ENCODE assay signal across 8 mouse cellular contexts in genomic region chr5:88791256-88792245, GRCm38 (mm10). TPM values are rescaled to one million over a fixed set of nuclear protein-coding genes. Genes with fewer than 3 reads are reported as not detected.
DNase-seq lines count a peak whose midpoint lies in the region; ATAC-seq and TF ChIP-seq lines count a peak whose summit lies in the region.

No protein-coding gene starts in this region.

- H3K27me3 ChIP-seq in ES-Bruce4 (ENCODE audit: control insufficient read depth, insufficient read depth, low read length, poor library complexity, severe bottlenecking), result no peaks in the 10 kb centered on the region
- no peaks in the 10 kb centered on the region for H3K27me3 ChIP-seq in forebrain, embryonic 16.5 days (replicated peaks; ENCODE audit: control insufficient read depth, insufficient read depth, low read length)
- H3K27me3 ChIP-seq in kidney, adult 2 months (replicated peaks; ENCODE audit: control insufficient read depth, insufficient read depth, low read length), result no peaks in the 10 kb centered on the region
- H3K27me3 ChIP-seq in neural tube, embryonic 15.5 days (replicated peaks), result no peaks in the 10 kb centered on the region

- no peak for TF ChIP-seq EP300 in ES-Bruce4 (IDR thresholded peaks at IDR 0.05; ENCODE audit: insufficient read depth, low read depth, low read length)

- H3K9ac ChIP-seq in ES-Bruce4 (ENCODE audit: low read depth, poor library complexity, severe bottlenecking), result no peak overlapping the region
- no peak overlapping the region for H3K9ac ChIP-seq in forebrain, embryonic 16.5 days (replicated peaks; ENCODE audit: low read depth, low read length)
- H3K9ac ChIP-seq in neural tube, embryonic 15.5 days (replicated peaks), result no peak overlapping the region

- peak; percentile 65 for ATAC-seq in forebrain, embryonic 16.5 days
- peak; percentile 57; the same call in 1 of the 2 replicates for ATAC-seq in neural tube, embryonic 15.5 days (ENCODE audit: low FRiP score)

- H3K36me3 ChIP-seq in ES-Bruce4 (ENCODE audit: control insufficient read depth, insufficient read depth, low read length, poor library complexity, severe bottlenecking), result no peaks in the 10 kb centered on the region
- H3K36me3 ChIP-seq in forebrain, embryonic 16.5 days (ENCODE audit: control insufficient read depth, insufficient read depth), result no peaks in the 10 kb centered on the region
- no peaks in the 10 kb centered on the region for H3K36me3 ChIP-seq in kidney, adult 2 months (ENCODE audit: control insufficient read depth, insufficient read depth, low read length)
- no peaks in the 10 kb centered on the region for H3K36me3 ChIP-seq in neural tube, embryonic 15.5 days

- no peaks in the 10 kb centered on the region for H3K9me3 ChIP-seq in ES-Bruce4 (replicated peaks; ENCODE audit: control insufficient read depth, insufficient read depth, low read length, poor library complexity, severe bottlenecking)
- no peaks in the 10 kb centered on the region for H3K9me3 ChIP-seq in forebrain, embryonic 16.5 days (ENCODE audit: control insufficient read depth, low read length)
- H3K9me3 ChIP-seq in neural tube, embryonic 15.5 days (replicated peaks), result no peaks in the 10 kb centered on the region

- TF ChIP-seq POLR2A in ES-Bruce4 (IDR thresholded peaks at IDR 0.05; ENCODE audit: insufficient read depth, low read length), result no peak
- TF ChIP-seq POLR2A in kidney, adult 2 months (IDR thresholded peaks at IDR 0.05; ENCODE audit: low read depth, low read length), result no peak
- no peak for TF ChIP-seq POLR2A in lung, adult 2 months (IDR thresholded peaks at IDR 0.05; ENCODE audit: borderline replicate concordance, extremely low read depth, low read depth, low read length)

- H3K4me1 ChIP-seq in ES-Bruce4 (ENCODE audit: control insufficient read depth, insufficient read depth, low read length), result no peaks in the 10 kb centered on the region
- H3K4me1 ChIP-seq in forebrain, embryonic 16.5 days (replicated peaks; ENCODE audit: control insufficient read depth, insufficient read depth, low read length), result 0 out of 2 replicates have a peak, but pooled peaks cover 2% of the 10 kb centered on the region
- peaks cover 2% of the 10 kb centered on the region; the same call in 1 of the 2 replicates for H3K4me1 ChIP-seq in kidney, adult 2 months (ENCODE audit: control insufficient read depth, insufficient read depth, low read length)
- H3K4me1 ChIP-seq in lung, adult 2 months (ENCODE audit: control insufficient read depth, insufficient read depth, low read length), result no peaks in the 10 kb centered on the region
- 0 out of 2 replicates have a peak, but pooled peaks cover 3% of the 10 kb centered on the region for H3K4me1 ChIP-seq in neural tube, embryonic 15.5 days

- peak; percentile 67 for DNase-seq in A20 (ENCODE audit: low read depth, low spot score)
- DNase-seq in cerebellum, adult 11-12 months, result peak; percentile 59
- DNase-seq in kidney, adult 2 months, result peak; percentile 57
- DNase-seq in lung, adult 2 months, result no peak
- DNase-seq in Muller cell, postnatal 12 days (ENCODE audit: inconsistent ontology term), result no peak

- TF ChIP-seq CTCF in ES-Bruce4 (IDR thresholded peaks at IDR 0.05; ENCODE audit: low read depth, low read length), result peak; percentile 81
- peak; percentile 87 for TF ChIP-seq CTCF in kidney, adult 2 months (conservative IDR thresholded peaks at IDR 0.05; ENCODE audit: insufficient read depth, insufficient read length, low read depth, low read length)
- peak; percentile 84 for TF ChIP-seq CTCF in lung, adult 2 months (IDR thresholded peaks at IDR 0.05; ENCODE audit: insufficient read depth, low read length)

- no peak overlapping the region for H3K4me2 ChIP-seq in forebrain, embryonic 16.5 days (ENCODE audit: low read length)
- no peak overlapping the region for H3K4me2 ChIP-seq in neural tube, embryonic 15.5 days

- no peak overlapping the region for H3K27ac ChIP-seq in ES-Bruce4 (ENCODE audit: insufficient read depth, low read length)
- H3K27ac ChIP-seq in forebrain, embryonic 16.5 days (ENCODE audit: low read length), result no peak overlapping the region
- no peak overlapping the region for H3K27ac ChIP-seq in kidney, adult 2 months (ENCODE audit: insufficient read depth, low read depth, low read length)
- no peak overlapping the region for H3K27ac ChIP-seq in neural tube, embryonic 15.5 days (replicated peaks)

- no peak overlapping the region for H3K4me3 ChIP-seq in ES-Bruce4 (ENCODE audit: low read depth, low read length)
- H3K4me3 ChIP-seq in forebrain, embryonic 16.5 days (replicated peaks; ENCODE audit: low read length), result no peak overlapping the region
- no peak overlapping the region for H3K4me3 ChIP-seq in kidney, adult 2 months (ENCODE audit: insufficient read depth, low read depth, low read length)
- no peak overlapping the region for H3K4me3 ChIP-seq in lung, adult 2 months (replicated peaks; ENCODE audit: extremely low read depth, low read depth, low read length)
- H3K4me3 ChIP-seq in neural tube, embryonic 15.5 days (replicated peaks), result no peak overlapping the region

- WGBS in forebrain, embryonic 16.5 days, result 35% methylated on average over 10 of the region's 10 CpGs
- 30% methylated on average over 10 of the region's 10 CpGs for WGBS in kidney, adult 2 months
- WGBS in lung, adult 2 months, result 31% methylated on average over 10 of the region's 10 CpGs
- WGBS in neural tube, embryonic 15.5 days, result 41% methylated on average over 10 of the region's 10 CpGs

RNA-seq across cellular contexts. Expression of gene Dck, which starts 26.8 kb away (rescaled TPM):
- 39.0 and 41.2 TPM in 2 replicates for polyA plus RNA-seq in ES-Bruce4 (2011; ENCODE audit: insufficient read depth, insufficient read length, low read depth, missing spikeins)
- polyA plus RNA-seq in forebrain, embryonic 16.5 days (2015; fragmentation: Nextera tagmentation; extraction: Ambion mirVana), result 77.2 and 95.8 TPM in 2 replicates
- 1.4 and 2.0 TPM in 2 replicates for polyA plus RNA-seq in kidney, adult 2 months (2012; rRNA removed)
- polyA plus RNA-seq in lung, adult 2 months (2012; rRNA removed), result 2.1 and 3.3 TPM in 2 replicates
- 41.8 and 50.2 TPM in 2 replicates for polyA plus RNA-seq in neural tube, embryonic 15.5 days (2015; fragmentation: Nextera tagmentation; extraction: Ambion mirVana)

Comparison
In these comparisons a context has a peak if more than half of its experiments do, and no peak if none do; other contexts are left out.
1. DNase-seq: peak in A20 (single experiment), cerebellum, adult 11-12 months (single experiment) and kidney, adult 2 months (single experiment); none in lung, adult 2 months (single experiment) and Muller cell, postnatal 12 days (single experiment).
2. Peak in every context shown above with its lines, with median percentiles within 50 percentile points of each other: CTCF ChIP-seq.